Mouse (Mus musculus): ENCODE data around the gene Bank1. TPM values are rescaled to one million over a fixed set of nuclear protein-coding genes. Genes with fewer than 3 reads are reported as not detected.

Gene Bank1
- polyA plus RNA-seq, 1 experiment, result 1.4 TPM

GRCm38 (mm10) chr3:136264969-136265595 is 60.8 kb downstream of the Bank1 start:
- no peak for DNase-seq
- no peaks in the 10 kb centered on the region for H3K27me3 ChIP-seq (ENCODE audit: control insufficient read depth, insufficient read depth, low read length)
- H3K36me3 ChIP-seq (ENCODE audit: control insufficient read depth, insufficient read depth, low read length), result no peaks in the 10 kb centered on the region
- no peak overlapping the region for H3K27ac ChIP-seq (ENCODE audit: control insufficient read depth, insufficient read depth, low read length)
- TF ChIP-seq CTCF (IDR thresholded peaks at IDR 0.05; ENCODE audit: borderline replicate concordance, control insufficient read depth, extremely low read depth, insufficient read depth, low read length, poor library complexity) (no peak), POLR2A (IDR thresholded peaks at IDR 0.05; ENCODE audit: control insufficient read depth, extremely low read depth, insufficient read depth, low read length, poor library complexity) (no peak)
- no peaks in the 10 kb centered on the region for H3K4me1 ChIP-seq (replicated peaks; ENCODE audit: control insufficient read depth, insufficient read depth, low read length)
- H3K4me3 ChIP-seq (ENCODE audit: control insufficient read depth, insufficient read depth, low read length), result no peak overlapping the region
- WGBS, result 92% methylated on average over 8 of the region's 8 CpGs

- WGBS, result 96% methylated on average over 3 of the region's 3 CpGs
- H3K27me3 ChIP-seq (ENCODE audit: control insufficient read depth, insufficient read depth, low read length), result no peaks in the 10 kb centered on the region
- no peak overlapping the region for H3K4me3 ChIP-seq (ENCODE audit: control insufficient read depth, insufficient read depth, low read length)
- no peak for TF ChIP-seq CTCF (IDR thresholded peaks at IDR 0.05; ENCODE audit: borderline replicate concordance, control insufficient read depth, extremely low read depth, insufficient read depth, low read length, poor library complexity)
- TF ChIP-seq POLR2A (IDR thresholded peaks at IDR 0.05; ENCODE audit: control insufficient read depth, extremely low read depth, insufficient read depth, low read length, poor library complexity), result no peak
- DNase-seq, result no peak
- no peaks in the 10 kb centered on the region for H3K36me3 ChIP-seq (ENCODE audit: control insufficient read depth, insufficient read depth, low read length)
- H3K4me1 ChIP-seq (replicated peaks; ENCODE audit: control insufficient read depth, insufficient read depth, low read length), result no peaks in the 10 kb centered on the region
- H3K27ac ChIP-seq (ENCODE audit: control insufficient read depth, insufficient read depth, low read length), result no peak overlapping the region
Observed at GRCm38 (mm10) chr3:136257761-136258160, 68.1 kb downstream of the Bank1 start.

- WGBS, result 71% methylated on average over 2 of the region's 2 CpGs
- H3K4me3 ChIP-seq (ENCODE audit: control insufficient read depth, insufficient read depth, low read length), result no peak overlapping the region
Observed at GRCm38 (mm10) chr3:136254713-136255112, 71.2 kb downstream of the Bank1 start.

GRCm38 (mm10) chr3:136252820-136253219 is 73.0 kb downstream of the Bank1 start:
- Histone ChIP-seq H3K27ac (ENCODE audit: control insufficient read depth, insufficient read depth, low read length) (no peak overlapping the region), H3K4me3 (ENCODE audit: control insufficient read depth, insufficient read depth, low read length) (no peak overlapping the region), H3K36me3 (ENCODE audit: control insufficient read depth, insufficient read depth, low read length) (no peaks in the 10 kb centered on the region), H3K27me3 (ENCODE audit: control insufficient read depth, insufficient read depth, low read length) (no peaks in the 10 kb centered on the region), H3K4me1 (replicated peaks; ENCODE audit: control insufficient read depth, insufficient read depth, low read length) (no peaks in the 10 kb centered on the region)
- WGBS, result 17% methylated on average over 4 of the region's 4 CpGs
- no peak for TF ChIP-seq POLR2A (IDR thresholded peaks at IDR 0.05; ENCODE audit: control insufficient read depth, extremely low read depth, insufficient read depth, low read length, poor library complexity)
- TF ChIP-seq CTCF (IDR thresholded peaks at IDR 0.05; ENCODE audit: borderline replicate concordance, control insufficient read depth, extremely low read depth, insufficient read depth, low read length, poor library complexity), result no peak
- no peak for DNase-seq

More at GRCm38 (mm10) chr3:136254713-136255112, 71.2 kb downstream of the Bank1 start:
- Histone ChIP-seq H3K36me3 (ENCODE audit: control insufficient read depth, insufficient read depth, low read length) (no peaks in the 10 kb centered on the region), H3K27ac (ENCODE audit: control insufficient read depth, insufficient read depth, low read length) (no peak overlapping the region), H3K4me1 (replicated peaks; ENCODE audit: control insufficient read depth, insufficient read depth, low read length) (no peaks in the 10 kb centered on the region), H3K27me3 (ENCODE audit: control insufficient read depth, insufficient read depth, low read length) (no peaks in the 10 kb centered on the region)
- no peak for DNase-seq
- no peak for TF ChIP-seq CTCF (IDR thresholded peaks at IDR 0.05; ENCODE audit: borderline replicate concordance, control insufficient read depth, extremely low read depth, insufficient read depth, low read length, poor library complexity)
- TF ChIP-seq POLR2A (IDR thresholded peaks at IDR 0.05; ENCODE audit: control insufficient read depth, extremely low read depth, insufficient read depth, low read length, poor library complexity), result no peak

GRCm38 (mm10) chr3:136251578-136251977 is 74.3 kb downstream of the Bank1 start:
- DNase-seq, result no peak
- TF ChIP-seq CTCF (IDR thresholded peaks at IDR 0.05; ENCODE audit: borderline replicate concordance, control insufficient read depth, extremely low read depth, insufficient read depth, low read length, poor library complexity) (no peak), POLR2A (IDR thresholded peaks at IDR 0.05; ENCODE audit: control insufficient read depth, extremely low read depth, insufficient read depth, low read length, poor library complexity) (no peak)
- Histone ChIP-seq H3K4me1 (replicated peaks; ENCODE audit: control insufficient read depth, insufficient read depth, low read length) (no peaks in the 10 kb centered on the region), H3K36me3 (ENCODE audit: control insufficient read depth, insufficient read depth, low read length) (no peaks in the 10 kb centered on the region), H3K27me3 (ENCODE audit: control insufficient read depth, insufficient read depth, low read length) (no peaks in the 10 kb centered on the region), H3K27ac (ENCODE audit: control insufficient read depth, insufficient read depth, low read length) (no peak overlapping the region), H3K4me3 (ENCODE audit: control insufficient read depth, insufficient read depth, low read length) (no peak overlapping the region)
- WGBS, result 96% methylated on average over 4 of the region's 4 CpGs

GRCm38 (mm10) chr3:136247331-136247730 is 78.5 kb downstream of the Bank1 start:
- no peaks in the 10 kb centered on the region for H3K4me1 ChIP-seq (replicated peaks; ENCODE audit: control insufficient read depth, insufficient read depth, low read length)
- H3K4me3 ChIP-seq (ENCODE audit: control insufficient read depth, insufficient read depth, low read length), result no peak overlapping the region
- H3K27ac ChIP-seq (ENCODE audit: control insufficient read depth, insufficient read depth, low read length), result no peak overlapping the region
- H3K27me3 ChIP-seq (ENCODE audit: control insufficient read depth, insufficient read depth, low read length), result no peaks in the 10 kb centered on the region
- TF ChIP-seq POLR2A (IDR thresholded peaks at IDR 0.05; ENCODE audit: control insufficient read depth, extremely low read depth, insufficient read depth, low read length, poor library complexity), result no peak
- no peak for TF ChIP-seq CTCF (IDR thresholded peaks at IDR 0.05; ENCODE audit: borderline replicate concordance, control insufficient read depth, extremely low read depth, insufficient read depth, low read length, poor library complexity)
- no peaks in the 10 kb centered on the region for H3K36me3 ChIP-seq (ENCODE audit: control insufficient read depth, insufficient read depth, low read length)
- DNase-seq, result no peak
- 7% methylated on average over 5 of the region's 5 CpGs for WGBS

GRCm38 (mm10) chr3:136244931-136245330 is 80.9 kb downstream of the Bank1 start:
- H3K27ac ChIP-seq (ENCODE audit: control insufficient read depth, insufficient read depth, low read length), result no peak overlapping the region
- no peaks in the 10 kb centered on the region for H3K4me1 ChIP-seq (replicated peaks; ENCODE audit: control insufficient read depth, insufficient read depth, low read length)
- TF ChIP-seq CTCF (IDR thresholded peaks at IDR 0.05; ENCODE audit: borderline replicate concordance, control insufficient read depth, extremely low read depth, insufficient read depth, low read length, poor library complexity), result no peak
- no peak for TF ChIP-seq POLR2A (IDR thresholded peaks at IDR 0.05; ENCODE audit: control insufficient read depth, extremely low read depth, insufficient read depth, low read length, poor library complexity)
- no peak overlapping the region for H3K4me3 ChIP-seq (ENCODE audit: control insufficient read depth, insufficient read depth, low read length)
- no peak for DNase-seq
- no peaks in the 10 kb centered on the region for H3K27me3 ChIP-seq (ENCODE audit: control insufficient read depth, insufficient read depth, low read length)
- WGBS, result 93% methylated on average over 2 of the region's 2 CpGs
- H3K36me3 ChIP-seq (ENCODE audit: control insufficient read depth, insufficient read depth, low read length), result no peaks in the 10 kb centered on the region
